36 mouse cellular contexts compared by ENCODE assay signal in the genomic region with DNA sequence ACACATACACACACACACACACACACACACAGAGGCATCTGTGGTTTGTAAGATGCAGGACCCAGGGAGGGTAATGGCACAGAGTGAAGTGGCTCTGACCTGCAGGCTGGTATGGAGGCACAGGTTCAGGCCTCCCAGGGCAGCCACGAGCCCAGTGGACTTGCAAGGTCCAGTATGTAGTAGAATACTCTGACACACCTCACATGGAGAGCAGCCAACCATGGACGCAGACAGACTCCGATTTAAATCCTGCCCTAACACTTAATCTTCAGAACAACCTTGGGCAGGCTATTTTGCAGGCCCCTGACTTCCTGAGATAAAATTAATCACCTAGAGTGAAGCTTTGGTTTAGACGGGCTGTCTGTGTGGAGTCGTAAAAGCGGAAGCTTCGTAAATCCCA. TPM values are rescaled to one million over a fixed set of nuclear protein-coding genes. Genes with fewer than 3 reads are reported as not detected.
DNase-seq lines count a peak whose midpoint lies in the region; ATAC-seq and TF ChIP-seq lines count a peak whose summit lies in the region.
"Had no signal": no experiment of that assay in that cellular context is flagged by ENCODE, and none has a peak within 500 bp of the region (broad histone marks: within the 10 kb centered on the region; RNA-seq: fewer than 3 reads in every experiment).

No protein-coding gene starts in this region.

- no peak overlapping the region for H3K9ac ChIP-seq in kidney, embryonic 14.5 days (ENCODE audit: low read depth, low read length)
- no peak overlapping the region for H3K9ac ChIP-seq in lung, embryonic 16.5 days (ENCODE audit: low read length)
- H3K9ac ChIP-seq: embryonic facial prominence, embryonic 12.5 days; heart, embryonic 13.5 days; hindbrain, embryonic 15.5 days; limb, embryonic 15.5 days; liver, embryonic 13.5 days; midbrain, embryonic 15.5 days; neural tube, embryonic 15.5 days had no signal

- no peaks in the 10 kb centered on the region for H3K36me3 ChIP-seq in kidney, embryonic 14.5 days (ENCODE audit: control insufficient read depth, insufficient read depth, low read length)
- no peaks in the 10 kb centered on the region for H3K36me3 ChIP-seq in lung, embryonic 16.5 days (ENCODE audit: control insufficient read depth, insufficient read depth, low read length)
- H3K36me3 ChIP-seq: embryonic facial prominence, embryonic 12.5 days; heart, embryonic 13.5 days; hindbrain, embryonic 10.5 days; hindbrain, embryonic 15.5 days; limb, embryonic 15.5 days; liver, embryonic 13.5 days; midbrain, embryonic 15.5 days; neural tube, embryonic 15.5 days had no signal

- H3K4me1 ChIP-seq in kidney, embryonic 14.5 days (ENCODE audit: control insufficient read depth, insufficient read depth, low read length): peaks cover 32% of the 10 kb centered on the region
- peaks cover 42% of the 10 kb centered on the region for H3K4me1 ChIP-seq in lung, embryonic 16.5 days (replicated peaks; ENCODE audit: control insufficient read depth, insufficient read depth, low read length)
- H3K4me1 ChIP-seq: liver, embryonic 13.5 days had no signal

- no peak overlapping the region for H3K4me3 ChIP-seq in kidney, embryonic 14.5 days (ENCODE audit: low read length)
- no peak overlapping the region for H3K4me3 ChIP-seq in lung, embryonic 16.5 days (ENCODE audit: low read length)
- H3K4me3 ChIP-seq: embryonic facial prominence, embryonic 12.5 days; heart, embryonic 13.5 days; hindbrain, embryonic 10.5 days; hindbrain, embryonic 15.5 days; limb, embryonic 15.5 days; liver, embryonic 13.5 days; midbrain, embryonic 15.5 days; neural tube, embryonic 15.5 days had no signal

- H3K27me3 ChIP-seq in kidney, embryonic 14.5 days (ENCODE audit: control insufficient read depth, insufficient read depth, low read length): no peaks in the 10 kb centered on the region
- no peaks in the 10 kb centered on the region for H3K27me3 ChIP-seq in lung, embryonic 16.5 days (ENCODE audit: control insufficient read depth, insufficient read depth, low read depth, low read length)
- H3K27me3 ChIP-seq: embryonic facial prominence, embryonic 12.5 days; heart, embryonic 13.5 days; hindbrain, embryonic 15.5 days; limb, embryonic 15.5 days; liver, embryonic 13.5 days; midbrain, embryonic 15.5 days; neural tube, embryonic 15.5 days had no signal

- no peak for TF ChIP-seq POLR2A in brain, embryonic 14.5 days (IDR thresholded peaks at IDR 0.05; ENCODE audit: borderline replicate concordance, extremely low read depth, insufficient read depth, insufficient read length, poor library complexity, severe bottlenecking)

- H3K27ac ChIP-seq in kidney, embryonic 14.5 days (ENCODE audit: low read depth, low read length): peak overlapping the region; percentile 37; the same call in 1 of the 2 replicates
- peak overlapping the region; percentile 36; the same call in 1 of the 2 replicates for H3K27ac ChIP-seq in lung, embryonic 16.5 days (ENCODE audit: low read length)
- H3K27ac ChIP-seq: embryonic facial prominence, embryonic 12.5 days; heart, embryonic 13.5 days; hindbrain, embryonic 10.5 days; hindbrain, embryonic 15.5 days; limb, embryonic 15.5 days; liver, embryonic 13.5 days; macrophage; midbrain, embryonic 15.5 days; neural tube, embryonic 15.5 days; stomach, postnatal 0 days had no signal

- no peak for TF ChIP-seq CTCF in brain, embryonic 14.5 days (IDR thresholded peaks at IDR 0.05; ENCODE audit: borderline replicate concordance, extremely low read depth, insufficient read depth, insufficient read length)

- no peak overlapping the region for H3K4me2 ChIP-seq in kidney, embryonic 14.5 days (replicated peaks; ENCODE audit: low read depth, low read length)
- no peak overlapping the region for H3K4me2 ChIP-seq in lung, embryonic 16.5 days (ENCODE audit: low read depth, low read length)
- H3K4me2 ChIP-seq: embryonic facial prominence, embryonic 12.5 days; heart, embryonic 13.5 days; hindbrain, embryonic 15.5 days; limb, embryonic 15.5 days; liver, embryonic 13.5 days; midbrain, embryonic 15.5 days; neural tube, embryonic 15.5 days had no signal

- DNase-seq in kidney, adult 18-20 months: no peak
- DNase-seq in lung, postnatal 4 days: no peak
- DNase-seq in adrenal gland, postnatal 10 days: peak; percentile 69
- peak; percentile 8 for DNase-seq in brain, embryonic 14.5 days (ENCODE audit: low read depth)
- no peak for DNase-seq in ovary, postnatal 36 days (ENCODE audit: low spot score)
- DNase-seq: cerebellum, adult 9-10 months; embryo, embryonic 11 days; gastrocnemius, postnatal 14 days; heart, adult 18-20 months; heart, postnatal 10 days; kidney, adult 8-10 months; layer of hippocampus, postnatal 36 days; left cerebral cortex, postnatal 4 days; liver, embryonic 13.5 days; lung, adult 2 months; right cerebral cortex, adult 18-20 months; right cerebral cortex, postnatal 4 days; thymus, adult 18-20 months; thymus, postnatal 36 days had no signal

- no peaks in the 10 kb centered on the region for H3K9me3 ChIP-seq in kidney, embryonic 14.5 days (ENCODE audit: control insufficient read depth, low read length)
- no peaks in the 10 kb centered on the region for H3K9me3 ChIP-seq in lung, embryonic 16.5 days (ENCODE audit: control insufficient read depth, low read length)
- H3K9me3 ChIP-seq: embryonic facial prominence, embryonic 12.5 days; heart, embryonic 13.5 days; hindbrain, embryonic 10.5 days; hindbrain, embryonic 15.5 days; limb, embryonic 15.5 days; liver, embryonic 13.5 days; midbrain, embryonic 15.5 days; neural tube, embryonic 15.5 days had no signal

- WGBS in kidney, embryonic 14.5 days: 10% methylated on average over 7 of the region's 7 CpGs
- 55% methylated on average over 7 of the region's 7 CpGs for WGBS in lung, embryonic 16.5 days

- peak; percentile 66 for ATAC-seq in kidney, embryonic 14.5 days (ENCODE audit: low FRiP score, low TSS enrichment)
- ATAC-seq in lung, embryonic 16.5 days (ENCODE audit: low read depth): no peak
- ATAC-seq: CD4-positive, CD25-positive, alpha-beta regulatory T cell, adult 4 months; forebrain, embryonic 14.5 days; inflammation-experienced regulatory T-cells, adult 6 months; midbrain, embryonic 15.5 days had no signal

RNA-seq across cellular contexts. Expression of a gene that starts 20.1 kb away (rescaled TPM):
- polyA plus RNA-seq in kidney, embryonic 14.5 days (2014; fragmentation: Nextera tagmentation; extraction: Ambion mirVana): 1.5 and 2.0 TPM in 2 replicates
- 0.83 and 1.3 TPM in 2 replicates for polyA plus RNA-seq in lung, embryonic 16.5 days (2015; fragmentation: Nextera tagmentation; extraction: Ambion mirVana)
- 1 to 10 TPM; 1.2 to 1.7 TPM for total RNA-seq in adrenal gland, postnatal 10 days (2021)
- polyA plus RNA-seq in brain, embryonic 14.5 days (2012; rRNA removed): 0.81 and 1.3 TPM in 2 replicates
- total RNA-seq: megakaryocyte-erythroid progenitor cell, adult 5-6 weeks had no signal
- polyA plus RNA-seq: CD4-positive, CD25-positive, alpha-beta regulatory T cell, adult 4 months; inflammation-experienced regulatory T-cells, adult 6 months; liver, embryonic 13.5 days; macrophage had no signal

RNA-seq across cellular contexts. Expression of a gene that starts 21.6 kb away (rescaled TPM):
- polyA plus RNA-seq in kidney, embryonic 14.5 days (2014; fragmentation: Nextera tagmentation; extraction: Ambion mirVana): not detected in 2 replicates
- polyA plus RNA-seq in lung, embryonic 16.5 days (2015; fragmentation: Nextera tagmentation; extraction: Ambion mirVana): not detected in 2 replicates
- total RNA-seq in adrenal gland, postnatal 10 days (2021): not detected
- not detected in 2 replicates for polyA plus RNA-seq in brain, embryonic 14.5 days (2012; rRNA removed)
- total RNA-seq: adrenal gland, postnatal 4 days; gastrocnemius, postnatal 14 days; layer of hippocampus, postnatal 36 days; left cerebral cortex, postnatal 4 days; megakaryocyte-erythroid progenitor cell, adult 5-6 weeks had no signal
- polyA plus RNA-seq: CD4-positive, CD25-positive, alpha-beta regulatory T cell, adult 4 months; embryonic facial prominence, embryonic 12.5 days; forebrain, embryonic 14.5 days; heart, embryonic 13.5 days; hindbrain, embryonic 10.5 days; hindbrain, embryonic 15.5 days; inflammation-experienced regulatory T-cells, adult 6 months; limb, embryonic 15.5 days; liver, embryonic 13.5 days; macrophage; midbrain, embryonic 15.5 days; neural tube, embryonic 15.5 days; spleen, adult 2 months; stomach, postnatal 0 days had no signal

Comparison
In these comparisons a context has a peak if more than half of its experiments do, and no peak if none do; other contexts are left out.
1. DNase-seq: peak in adrenal gland, postnatal 10 days (single experiment) and brain, embryonic 14.5 days (single experiment); none in kidney, adult 18-20 months (single experiment), lung, postnatal 4 days (0 of 2) and ovary, postnatal 36 days (single experiment).